Mouse (Mus musculus): ENCODE measurements around the gene Olfr984. TPM values are rescaled to one million over a fixed set of nuclear protein-coding genes. Genes with fewer than 3 reads are reported as not detected.

Olfr984 gene
- under 1 TPM in 1 of 2 experiments, not detected in 1; 0.13 TPM for total RNA-seq (2023)

DNA sequence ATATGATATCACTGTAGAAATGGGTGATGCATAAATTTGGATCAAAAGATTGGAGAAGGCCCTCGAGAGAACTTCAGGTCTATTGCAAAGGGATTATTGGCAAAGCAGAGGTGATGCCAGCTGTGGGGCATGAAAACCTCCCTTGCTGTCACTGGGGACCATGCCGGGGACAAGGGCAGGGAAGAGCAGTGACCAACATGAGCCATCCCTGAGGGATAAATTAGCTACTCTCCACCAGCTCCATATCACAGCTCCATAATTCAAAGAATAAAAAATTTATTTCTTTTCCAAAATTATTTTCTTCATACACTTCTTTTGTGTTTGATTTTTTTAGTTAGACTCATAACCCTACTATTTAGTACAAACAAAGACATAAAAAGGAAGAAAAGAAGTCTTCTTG lies at the start of gene Olfr984:
Gene Olfr984, minus strand, starts transcription at position 101 of the 400 bp plus-strand sequence.

DNA sequence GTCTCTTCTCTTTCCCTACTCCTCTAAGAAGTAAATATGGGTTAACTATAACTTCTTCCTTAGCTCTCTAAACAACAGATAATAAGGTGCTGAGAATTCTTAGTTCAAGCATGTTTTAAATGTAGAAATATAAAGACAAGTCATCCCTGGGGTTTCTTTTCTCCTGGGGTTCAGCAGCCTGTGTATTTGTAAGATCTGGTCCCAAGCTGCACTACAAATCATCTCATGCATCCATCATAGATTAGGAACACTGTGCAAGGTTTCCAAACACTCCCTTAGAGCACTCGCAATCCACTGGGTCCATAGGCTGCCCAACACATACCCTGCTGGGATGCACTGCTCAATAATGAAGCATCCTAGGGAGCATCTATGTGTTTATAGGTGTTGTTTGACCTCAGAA lies 16.1 kb upstream of the Olfr984 start, which contains the start of gene Olfr985:
Gene Olfr985, minus strand, starts transcription at position 101 of the 400 bp plus-strand sequence.

DNA sequence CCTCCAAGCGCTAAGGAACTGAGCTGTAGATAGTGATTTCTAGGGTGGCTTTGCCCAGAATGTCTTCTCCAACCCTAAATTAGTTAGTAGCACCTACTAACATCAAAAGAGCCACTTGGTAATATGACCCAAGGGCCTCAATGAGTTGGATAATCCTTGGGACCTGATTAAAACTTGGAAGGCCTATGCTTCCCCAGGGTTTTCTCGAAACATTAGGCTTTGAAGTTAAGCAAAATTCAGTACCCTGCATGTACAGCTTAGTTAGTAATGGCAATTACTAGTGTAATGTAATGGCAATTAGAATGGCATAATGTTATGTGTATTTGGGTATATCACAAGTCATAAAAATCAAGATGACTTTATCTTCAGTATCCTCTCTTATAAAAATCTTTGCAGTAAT lies 20.5 kb downstream of the Olfr984 start, which contains the start of gene Olfr983:
Gene Olfr983, minus strand, starts transcription at position 101 of the 400 bp plus-strand sequence.

DNA sequence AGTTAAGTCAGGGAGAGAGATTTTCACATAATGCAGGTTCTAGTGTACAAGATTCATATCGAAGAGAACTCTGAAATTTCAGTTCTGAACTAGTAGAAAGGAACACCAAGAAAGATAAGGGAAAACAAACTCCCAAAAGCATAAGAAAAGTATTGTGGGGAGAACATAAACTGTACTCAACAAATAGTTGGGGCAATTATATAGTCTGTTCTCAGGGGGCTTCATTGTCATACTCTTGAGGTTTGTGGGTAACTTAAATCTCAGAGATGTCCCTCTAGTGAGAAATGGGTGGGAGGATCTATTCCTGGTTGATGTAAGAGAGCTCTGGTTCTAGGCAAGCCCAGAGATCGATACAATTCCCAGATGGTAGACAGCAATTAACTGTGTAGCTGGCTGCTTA lies 40.5 kb downstream of the Olfr984 start, which contains the start of gene Olfr982:
Gene Olfr982, plus strand, starts transcription at position 301 of the 400 bp plus-strand sequence.

Other genes with a start within 250 kb of the Olfr984 start
- gene Olfr972, start 247.8 kb downstream of the Olfr984 start, total RNA-seq (2023): not detected
- gene Olfr229, start 206.9 kb downstream of the Olfr984 start, total RNA-seq (2023): not detected
- gene Olfr974, start 176.7 kb downstream of the Olfr984 start, total RNA-seq (2023): not detected
- not detected for gene Olfr975, start 162.2 kb downstream of the Olfr984 start, total RNA-seq (2023)
- not detected for gene Olfr976, start 153.1 kb downstream of the Olfr984 start, total RNA-seq (2023)
- gene Olfr978, start 122.1 kb downstream of the Olfr984 start, total RNA-seq (2023): not detected
- gene Olfr979, start 110.7 kb downstream of the Olfr984 start, total RNA-seq (2023): not detected
- not detected for gene Olfr980, start 104.6 kb downstream of the Olfr984 start, total RNA-seq (2023)
- gene Olfr981, start 92.7 kb downstream of the Olfr984 start, total RNA-seq (2023): not detected
- gene Olfr982, start 40.4 kb downstream of the Olfr984 start, total RNA-seq (2023): not detected
- not detected for gene Olfr983, start 20.6 kb downstream of the Olfr984 start, total RNA-seq (2023)
- not detected for gene Olfr985, start 16.0 kb upstream of the Olfr984 start, total RNA-seq (2023)
- gene Tmem225, start 33.9 kb upstream of the Olfr984 start, total RNA-seq (2023): not detected
- not detected for gene Olfr986, start 66.7 kb upstream of the Olfr984 start, total RNA-seq (2023)
- gene Zfp202, start 78.1 kb upstream of the Olfr984 start, total RNA-seq (2023): under 1 TPM; 0.68 to 0.71 TPM
- gene Scn3b, start 155.0 kb upstream of the Olfr984 start, total RNA-seq (2023): not detected